Mouse (Mus musculus): ENCODE results near the gene Hook2.

The Hook2 gene

GRCm38 (mm10) chr8:85029271-85029670 is 38.9 kb downstream of the Hook2 start:
- DNase-seq (ENCODE audit: low read depth, low spot score), result no peak

- DNase-seq (ENCODE audit: low read depth, low spot score), result no peak
Measured at GRCm38 (mm10) chr8:85032622-85033311, 42.4 kb downstream of the Hook2 start.

GRCm38 (mm10) chr8:85033867-85034266 is 43.5 kb downstream of the Hook2 start:
- DNase-seq (ENCODE audit: low read depth, low spot score), result no peak

DNA sequence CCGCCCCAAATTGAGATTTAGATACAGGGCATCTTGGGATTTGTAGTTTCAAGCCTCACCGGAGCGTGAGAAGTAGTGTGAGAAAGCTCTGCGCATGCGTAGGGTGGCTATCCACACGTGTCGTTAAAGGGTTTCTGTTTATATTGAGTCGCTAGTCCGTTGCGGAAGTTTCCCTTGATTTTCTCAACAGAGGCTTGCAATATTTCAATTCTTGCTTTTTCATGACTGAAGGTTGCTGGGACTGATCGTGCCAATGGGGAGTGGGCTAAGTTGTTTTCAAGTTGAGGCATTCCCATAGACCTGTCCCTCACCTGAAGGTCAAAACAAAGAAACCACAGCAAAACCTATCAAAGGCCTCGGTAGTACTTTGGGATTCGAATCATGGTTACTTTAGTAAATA is 44.4 kb downstream of the Hook2 start:
- DNase-seq (ENCODE audit: low read depth, low spot score), result peak; percentile 61

DNA sequence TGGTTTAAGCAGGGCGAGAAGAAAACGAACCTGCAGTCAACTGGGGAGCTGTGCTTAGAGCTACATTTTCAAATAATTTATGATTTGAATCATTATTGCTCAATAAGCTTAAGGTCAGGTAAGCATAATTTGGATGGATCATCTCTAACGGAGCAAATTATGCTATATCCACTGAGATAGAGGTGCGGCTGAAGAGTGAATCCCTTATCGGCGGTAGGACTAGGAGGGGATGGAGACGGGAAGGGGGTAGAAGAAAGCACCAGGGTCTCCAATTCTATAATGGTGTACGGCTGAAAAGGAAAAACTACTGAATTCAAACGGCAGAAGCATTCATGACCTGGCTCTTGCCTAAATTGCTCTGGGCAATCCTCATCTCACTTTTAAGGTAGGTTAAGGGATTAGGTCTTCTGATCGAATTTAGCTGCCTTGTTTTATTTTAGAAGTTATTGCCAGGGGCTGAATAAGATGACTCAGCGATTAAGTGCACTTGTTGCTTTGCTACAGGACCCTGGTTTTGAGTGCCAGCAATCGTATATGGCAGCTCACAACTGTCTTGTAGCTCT is 44.8 kb downstream of the Hook2 start:
- no peak for DNase-seq (ENCODE audit: low read depth, low spot score)

DNA sequence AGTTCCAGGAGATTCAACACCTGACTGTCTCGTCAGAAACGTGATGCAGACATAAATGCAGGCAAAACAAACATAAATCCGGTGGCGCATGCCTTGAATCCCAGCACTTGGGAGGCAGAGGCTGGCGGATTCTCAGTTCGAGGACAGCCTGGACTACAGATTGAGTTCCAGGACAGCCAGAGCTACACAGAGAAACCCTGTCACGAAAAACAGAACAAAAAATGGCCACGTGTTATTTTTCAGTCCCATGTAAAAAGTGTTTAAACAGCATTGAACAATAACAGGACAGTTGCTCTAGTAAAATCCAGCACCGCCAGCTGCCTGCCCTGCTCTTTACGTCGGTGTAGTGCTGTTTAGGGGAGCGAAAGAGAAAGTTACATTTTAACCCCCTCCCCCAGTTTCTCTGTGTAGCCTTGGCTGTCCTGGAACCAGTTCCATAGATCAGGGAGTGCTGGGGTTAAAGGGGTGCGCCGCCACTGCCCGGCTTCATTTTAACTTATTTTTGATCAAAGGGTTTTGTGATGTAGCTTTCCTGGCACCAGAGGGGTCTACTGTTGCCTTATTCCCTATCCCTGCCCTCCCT is 45.4 kb downstream of the Hook2 start:
- no peak for DNase-seq (ENCODE audit: low read depth, low spot score)

- DNase-seq (ENCODE audit: low read depth, low spot score), result no peak
Measured at GRCm38 (mm10) chr8:85036381-85036717, 45.9 kb downstream of the Hook2 start.

- DNase-seq (ENCODE audit: low read depth, low spot score), result peak; percentile 93
Measured at GRCm38 (mm10) chr8:85036718-85037365, 46.4 kb downstream of the Hook2 start, which contains the start of gene Tnpo2. TSS of gene Tnpo2 (plus strand) at chr8:85036915.

- DNase-seq (ENCODE audit: low read depth, low spot score), result no peak
Measured at GRCm38 (mm10) chr8:85037366-85037680, 46.9 kb downstream of the Hook2 start.

GRCm38 (mm10) chr8:85037681-85038531 is 47.5 kb downstream of the Hook2 start:
- DNase-seq (ENCODE audit: low read depth, low spot score), result no peak

DNA sequence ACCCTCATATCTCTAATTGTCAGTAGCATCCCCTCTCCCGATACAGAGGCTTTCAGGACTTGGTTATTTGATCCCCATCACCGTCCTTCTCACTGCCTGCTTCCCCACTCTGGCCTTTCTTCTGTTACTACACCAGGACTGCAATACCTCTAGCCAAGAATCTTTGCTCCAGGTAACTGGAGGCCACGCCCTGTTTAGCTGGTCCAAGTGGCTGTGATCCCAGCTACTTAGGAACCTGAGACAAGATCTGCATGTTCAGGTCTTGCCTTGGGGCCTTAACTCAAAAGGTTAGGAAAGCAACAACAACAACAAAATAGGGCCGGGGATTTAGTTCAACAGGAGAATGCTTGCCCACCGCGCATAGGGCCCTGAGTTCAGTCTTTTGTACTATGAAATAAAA is 53.2 kb downstream of the Hook2 start:
- no peak for DNase-seq (ENCODE audit: low read depth, low spot score)

Data from retina, adult 2 months (tissue).